Mouse (Mus musculus) lung, embryonic 14.5 days (tissue): ENCODE measurements around the gene Cacnb1. TPM values are rescaled to one million over a fixed set of nuclear protein-coding genes. Genes with fewer than 3 reads are reported as not detected.

ENCODE experiments used
- ATAC-seq: fragments of 200-750 bp; cut with Nextera tagmentation; 2 replicates; pipeline ENCODE4 v1.8.0; 2017; ENCODE audit warnings: mild to moderate bottlenecking, moderate TSS enrichment, moderate library complexity; ENCODE audit not compliant: insufficient read depth
- DNase-seq: peaks from one replicate; pipeline ENCODE4 v3.0.0-alpha.2; 2015
- H3K27ac ChIP-seq: fragments of 300-500 bp; sonication (generic); 2 replicates; pipeline ENCODE4 v1.5.1; 2014; ENCODE audit warnings: low read depth, mild to moderate bottlenecking, moderate library complexity
- H3K27me3 ChIP-seq: fragments of 300-500 bp; sonication (generic); 2 replicates; pipeline ENCODE4 v1.6.1; 2014; ENCODE audit warnings: low read length, control low read depth; ENCODE audit not compliant: insufficient read depth
- H3K36me3 ChIP-seq: fragments of 300-500 bp; sonication (generic); 2 replicates; pipeline ENCODE4 v1.6.1; 2014; ENCODE audit warnings: control low read depth; ENCODE audit not compliant: insufficient read depth
- H3K4me1 ChIP-seq: fragments of 300-500 bp; sonication (generic); 2 replicates; pipeline ENCODE4 v1.6.1; 2014; ENCODE audit warnings: antibody characterized with exemption, control low read depth; ENCODE audit not compliant: insufficient read depth
- H3K4me2 ChIP-seq: fragments of 300-500 bp; sonication (generic); 2 replicates; pipeline ENCODE4 v1.6.1; 2014; ENCODE audit warnings: mild to moderate bottlenecking
- H3K4me3 ChIP-seq: fragments of 300-500 bp; sonication (generic); 2 replicates; pipeline ENCODE4 v1.5.1; 2014; ENCODE audit warnings: low read depth, low read length
- H3K9ac ChIP-seq: fragments of 300-500 bp; sonication (generic); 2 replicates; pipeline ENCODE4 v1.6.1; 2014
- H3K9me3 ChIP-seq: fragments of 300-500 bp; sonication (generic); 2 replicates; pipeline ENCODE4 v1.6.1; 2016; ENCODE audit warnings: low read depth, low read length, control low read depth
- CTCF ChIP-seq: IDR thresholded peaks from 2 replicates; pipeline ENCODE4 v1.5.1; 2016; ENCODE audit warnings: antibody characterized with exemption, low read depth
- WGBS: fragments of 180-500 bp; shearing (Covaris S2); extraction: QIAGEN DNeasy Blood & Tissue Kit; methylation state at CpG from one replicate; pipeline ENCODE4 v1.1.7; 2014; 5-methylcytosine and 5-hydroxymethylcytosine counted together
- polyA plus RNA-seq: library from polyadenylated mRNA; unstranded; fragments of >200 nt; fragmentation: Nextera tagmentation; extraction: Ambion mirVana; gene quantifications from 2 replicates; pipeline ENCODE4 v1.2.1, GENCODE M21; 2014

The Cacnb1 gene
- polyA plus RNA-seq, 1 experiment from 2014 or later, result 5.5 TPM

- ATAC-seq, result no peak
- no peaks in the 10 kb centered on the region for H3K36me3 ChIP-seq
- H3K4me2 ChIP-seq, result no peak overlapping the region
- 0 out of 2 replicates have a peak, but pooled peaks cover 9% of the 10 kb centered on the region for H3K4me1 ChIP-seq
- peaks cover 16% of the 10 kb centered on the region; the same call in 1 of the 2 replicates for H3K27me3 ChIP-seq
- no peak overlapping the region for H3K27ac ChIP-seq
- no peak for DNase-seq
- H3K9ac ChIP-seq, result no peak overlapping the region
- H3K4me3 ChIP-seq, result no peak overlapping the region
- 74% methylated on average over 8 of the region's 8 CpGs for WGBS
- TF ChIP-seq CTCF, result no peak
- no peaks in the 10 kb centered on the region for H3K9me3 ChIP-seq
These were observed 25.4 kb downstream of the Cacnb1 start for GRCm38 (mm10) chr11:97997387-97997960.

GRCm38 (mm10) chr11:97996691-97997090 lies 26.1 kb downstream of the Cacnb1 start:
- no peak overlapping the region for H3K4me2 ChIP-seq
- TF ChIP-seq CTCF, result no peak
- WGBS, result 62% methylated on average over 1 of the region's 1 CpGs
- no peaks in the 10 kb centered on the region for H3K9me3 ChIP-seq
- ATAC-seq (no peak), DNase-seq (no peak)
- H3K36me3 ChIP-seq, result no peaks in the 10 kb centered on the region
- H3K27ac ChIP-seq, result no peak overlapping the region
- no peak overlapping the region for H3K9ac ChIP-seq
- H3K4me3 ChIP-seq, result no peak overlapping the region
- H3K27me3 ChIP-seq, result peaks cover 9% of the 10 kb centered on the region; the same call in 1 of the 2 replicates
- 0 out of 2 replicates have a peak, but pooled peaks cover 9% of the 10 kb centered on the region for H3K4me1 ChIP-seq

- peak within 1 kb of the TSS; percentile 42; the same call in 1 of the 2 replicates for H3K27ac ChIP-seq
- H3K4me3 ChIP-seq, result peak within 1 kb of the TSS; percentile 51
- DNase-seq (peak; percentile 78), ATAC-seq (peak; percentile 73; the same call in 1 of the 2 replicates)
- H3K4me2 ChIP-seq, result peak within 1 kb of the TSS; percentile 95
- H3K27me3 ChIP-seq, result peaks cover 1% of the 10 kb centered on the region; the same call in 1 of the 2 replicates
- H3K4me1 ChIP-seq, result 0 out of 2 replicates have a peak, but pooled peaks cover 9% of the 10 kb centered on the region
- no peaks in the 10 kb centered on the region for H3K36me3 ChIP-seq
- peak; percentile 60 for TF ChIP-seq CTCF
- H3K9ac ChIP-seq, result peak within 1 kb of the TSS; percentile 49
- WGBS, result 1% methylated on average over 26 of the region's 26 CpGs
- H3K9me3 ChIP-seq, result no peaks in the 10 kb centered on the region
These were observed 27.1 kb downstream of the Cacnb1 start, which contains the start of gene Arl5c for GRCm38 (mm10) chr11:97995564-97996288. Gene Arl5c (minus strand): TSS chr11:97996181.

- peak; percentile 28 for ATAC-seq
These were observed 28.2 kb downstream of the Cacnb1 start for GRCm38 (mm10) chr11:97994539-97995100.

GRCm38 (mm10) chr11:97988530-97989096 lies 34.2 kb downstream of the Cacnb1 start:
- DNase-seq (peak; percentile 97), ATAC-seq (peak; percentile 86)
- H3K4me1 ChIP-seq, result no peaks in the 10 kb centered on the region
- TF ChIP-seq CTCF, result no peak
- H3K27ac ChIP-seq, result peak overlapping the region; percentile 93
- peaks cover 24% of the 10 kb centered on the region for H3K27me3 ChIP-seq
- H3K9ac ChIP-seq, result peak overlapping the region; percentile 82
- H3K4me2 ChIP-seq, result peak overlapping the region; percentile 95
- no peaks in the 10 kb centered on the region for H3K36me3 ChIP-seq
- WGBS, result under 1% methylated on average over 26 of the region's 26 CpGs
- peak overlapping the region; percentile 87 for H3K4me3 ChIP-seq
- H3K9me3 ChIP-seq, result no peaks in the 10 kb centered on the region

More at GRCm38 (mm10) chr11:97994539-97995100, 28.2 kb downstream of the Cacnb1 start:
- H3K9me3 ChIP-seq, result no peaks in the 10 kb centered on the region
- H3K27me3 ChIP-seq, result no peaks in the 10 kb centered on the region
- 0 out of 2 replicates have a peak, but pooled peaks cover 9% of the 10 kb centered on the region for H3K4me1 ChIP-seq
- no peak overlapping the region for H3K9ac ChIP-seq
- peak overlapping the region; percentile 51 for H3K4me3 ChIP-seq
- no peaks in the 10 kb centered on the region for H3K36me3 ChIP-seq
- peak; percentile 85 for TF ChIP-seq CTCF
- peak; percentile 79 for DNase-seq
- 10% methylated on average over 13 of the region's 13 CpGs for WGBS
- H3K4me2 ChIP-seq, result peak overlapping the region; percentile 95
- no peak overlapping the region for H3K27ac ChIP-seq

GRCm38 (mm10) chr11:97987551-97988526 lies 35.0 kb downstream of the Cacnb1 start:
- H3K27me3 ChIP-seq, result peaks cover 24% of the 10 kb centered on the region
- under 1% methylated on average over 42 of the region's 42 CpGs for WGBS
- H3K9me3 ChIP-seq, result no peaks in the 10 kb centered on the region
- peak overlapping the region; percentile 93 for H3K27ac ChIP-seq
- DNase-seq (peak; percentile 98), ATAC-seq (peak; percentile 86)
- H3K4me2 ChIP-seq, result peak overlapping the region; percentile 95
- no peaks in the 10 kb centered on the region for H3K4me1 ChIP-seq
- H3K4me3 ChIP-seq, result peak overlapping the region; percentile 87
- H3K36me3 ChIP-seq, result no peaks in the 10 kb centered on the region
- peak; percentile 88 for TF ChIP-seq CTCF
- peak overlapping the region; percentile 82 for H3K9ac ChIP-seq
